Mouse (Mus musculus) hindbrain, postnatal 0 days (tissue): ENCODE measurements around the gene D330045A20Rik. TPM values are rescaled to one million over a fixed set of nuclear protein-coding genes. Genes with fewer than 3 reads are reported as not detected.

ENCODE experiments used
- ATAC-seq: fragments of 200-750 bp; cut with Nextera tagmentation; 2 replicates; pipeline ENCODE4 v1.8.0; 2017; ENCODE audit warnings: mild to moderate bottlenecking, moderate TSS enrichment, moderate library complexity
- DNase-seq: peaks from one replicate; pipeline ENCODE4 v3.0.0-alpha.2; 2015; ENCODE audit warnings: low spot score
- H3K27ac ChIP-seq: fragments of 300-500 bp; sonication (generic); 2 replicates; pipeline ENCODE4 v1.5.1; 2014; ENCODE audit warnings: mild to moderate bottlenecking
- H3K27me3 ChIP-seq: fragments of 300-500 bp; sonication (generic); 2 replicates; pipeline ENCODE4 v1.6.1; 2014; ENCODE audit warnings: low read length, mixed read lengths; ENCODE audit not compliant: insufficient read depth
- H3K36me3 ChIP-seq: fragments of 300-500 bp; sonication (generic); 2 replicates; pipeline ENCODE4 v1.6.1; 2014; ENCODE audit warnings: low read length, mixed read lengths; ENCODE audit not compliant: insufficient read depth
- H3K4me1 ChIP-seq: fragments of 300-500 bp; sonication (generic); 2 replicates; pipeline ENCODE4 v1.6.1; 2014; ENCODE audit warnings: antibody characterized with exemption, low read length, mixed read lengths; ENCODE audit not compliant: insufficient read depth
- H3K4me2 ChIP-seq: fragments of 300-500 bp; sonication (generic); 2 replicates; pipeline ENCODE4 v1.6.1; 2014; ENCODE audit warnings: low read depth, mild to moderate bottlenecking, low read length, moderate library complexity, mixed read lengths
- H3K4me3 ChIP-seq: fragments of 300-500 bp; sonication (generic); 2 replicates; pipeline ENCODE4 v1.5.1; 2014; ENCODE audit warnings: low read length
- H3K9ac ChIP-seq: fragments of 300-500 bp; sonication (generic); replicated peaks from 2 replicates; pipeline ENCODE4 v1.6.1; 2014; ENCODE audit warnings: mild to moderate bottlenecking, low read length, moderate library complexity, mixed read lengths
- H3K9me3 ChIP-seq: fragments of 300-500 bp; sonication (generic); 2 replicates; pipeline ENCODE4 v1.6.1; 2016; ENCODE audit warnings: low read length, mixed read lengths
- CTCF ChIP-seq: IDR thresholded peaks from 2 replicates; pipeline ENCODE4 v1.5.1; 2016; ENCODE audit warnings: antibody characterized with exemption, control low read depth, low read depth
- WGBS: fragments of 180-500 bp; shearing (Covaris S2); extraction: QIAGEN DNeasy Blood & Tissue Kit; methylation state at CpG from one replicate; pipeline ENCODE4 v1.1.7; 2014; 5-methylcytosine and 5-hydroxymethylcytosine counted together
- polyA plus RNA-seq: library from polyadenylated mRNA; unstranded; fragments of >200 nt; fragmentation: Nextera tagmentation; extraction: Ambion mirVana; gene quantifications from 2 replicates; pipeline ENCODE4 v1.2.1, GENCODE M21; 2015
- total RNA-seq: library from RNA; depleted of rRNA; stranded (reverse); fragments of >200 nt; gene quantifications from 2 replicates; pipeline ENCODE4 v1.2.3, GENCODE M21; 2014

Gene D330045A20Rik
- total and polyA plus RNA-seq, 2 experiments from 2014 or later: 0.90 to 0.99 TPM

DNA sequence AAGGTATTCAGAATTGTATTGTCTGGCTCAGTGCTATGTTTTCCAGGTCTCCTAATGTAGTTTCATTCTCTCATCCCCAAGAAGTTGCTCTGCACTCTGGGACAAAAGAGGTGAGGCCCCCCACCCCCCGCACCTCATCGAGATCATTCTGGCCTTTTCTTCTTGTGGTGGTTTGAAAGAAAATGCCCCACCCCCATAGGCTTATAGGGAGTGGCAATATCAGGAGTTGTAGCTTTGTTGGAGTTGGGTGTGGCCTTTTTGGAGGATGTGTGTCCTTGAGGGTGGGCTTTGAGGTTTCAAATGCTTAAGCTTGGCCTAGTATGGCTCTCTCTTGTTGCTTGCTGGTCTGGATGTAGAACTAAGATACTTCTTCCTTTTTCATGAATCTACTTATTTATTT is 36.0 kb downstream of the D330045A20Rik start:
- DNase-seq (no peak), ATAC-seq (no peak)
- Histone ChIP-seq H3K27ac (no peak overlapping the region), H3K9me3 (no peaks in the 10 kb centered on the region), H3K4me2 (no peak overlapping the region), H3K4me3 (no peak overlapping the region), H3K27me3 (no peaks in the 10 kb centered on the region), H3K4me1 (no peaks in the 10 kb centered on the region), H3K36me3 (no peaks in the 10 kb centered on the region), H3K9ac (no peak overlapping the region)
- no peak for TF ChIP-seq CTCF
- WGBS: 94% methylated on average over 2 of the region's 2 CpGs

GRCm38 (mm10) chrX:139519251-139519650 is 39.1 kb downstream of the D330045A20Rik start:
- no peak overlapping the region for H3K9ac ChIP-seq
- no peak overlapping the region for H3K4me2 ChIP-seq
- no peak overlapping the region for H3K27ac ChIP-seq
- no peaks in the 10 kb centered on the region for H3K9me3 ChIP-seq
- no peaks in the 10 kb centered on the region for H3K36me3 ChIP-seq
- TF ChIP-seq CTCF: no peak
- no peaks in the 10 kb centered on the region for H3K4me1 ChIP-seq
- no peaks in the 10 kb centered on the region for H3K27me3 ChIP-seq
- 94% methylated on average over 2 of the region's 2 CpGs for WGBS
- ATAC-seq: no peak
- no peak overlapping the region for H3K4me3 ChIP-seq
- DNase-seq: no peak

DNA sequence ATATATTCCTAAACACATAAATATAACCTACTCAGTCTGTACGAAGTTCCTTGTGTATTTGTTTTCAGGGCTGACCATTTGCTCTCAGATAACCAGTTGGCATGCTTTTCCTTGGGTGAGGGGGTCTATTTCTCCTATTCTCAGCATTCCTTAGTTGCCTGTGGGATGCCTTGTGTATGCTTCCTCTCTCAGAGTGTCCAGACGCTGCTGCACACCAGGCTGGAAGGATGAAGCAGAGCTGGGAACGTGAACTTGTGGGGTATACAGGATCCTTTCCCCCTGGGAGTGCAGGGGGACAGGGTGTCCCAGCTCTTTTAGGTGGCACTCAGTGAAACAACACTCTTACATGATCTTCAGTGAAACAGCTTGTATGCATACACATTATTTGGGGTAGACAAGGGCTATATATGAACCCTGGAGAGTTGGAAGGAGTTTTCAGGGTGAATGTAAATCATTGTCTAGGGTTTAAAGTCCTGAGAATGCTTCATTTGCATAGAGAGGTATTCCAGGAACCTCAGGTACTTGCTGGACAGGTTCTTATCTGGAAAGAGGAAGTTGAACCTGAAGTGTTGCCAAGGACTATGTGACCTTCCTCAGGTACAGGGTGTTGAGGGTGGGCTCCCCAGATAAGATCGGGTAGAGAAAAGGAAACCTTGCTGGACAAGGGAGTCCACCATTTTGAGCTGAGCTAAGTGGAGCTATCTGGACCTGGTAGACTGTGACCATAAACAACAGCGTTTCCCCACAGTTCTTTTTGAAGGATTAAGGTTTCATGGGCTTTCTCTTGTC is 44.3 kb downstream of the D330045A20Rik start:
- no peak overlapping the region for H3K4me2 ChIP-seq
- DNase-seq (no peak), ATAC-seq (no peak)
- H3K4me1 ChIP-seq: no peaks in the 10 kb centered on the region
- H3K9ac ChIP-seq: no peak overlapping the region
- no peaks in the 10 kb centered on the region for H3K36me3 ChIP-seq
- WGBS: 68% methylated on average over 5 of the region's 5 CpGs
- no peak overlapping the region for H3K4me3 ChIP-seq
- H3K27me3 ChIP-seq: no peaks in the 10 kb centered on the region
- H3K9me3 ChIP-seq: no peaks in the 10 kb centered on the region
- H3K27ac ChIP-seq: no peak overlapping the region
- TF ChIP-seq CTCF: no peak

- Histone ChIP-seq H3K4me2 (no peak overlapping the region), H3K9me3 (no peaks in the 10 kb centered on the region), H3K4me3 (no peak overlapping the region), H3K4me1 (no peaks in the 10 kb centered on the region), H3K36me3 (no peaks in the 10 kb centered on the region), H3K27ac (no peak overlapping the region), H3K9ac (no peak overlapping the region), H3K27me3 (no peaks in the 10 kb centered on the region)
- ATAC-seq (no peak), DNase-seq (no peak)
- 85% methylated on average over 2 of the region's 2 CpGs for WGBS
- no peak for TF ChIP-seq CTCF
Measured at GRCm38 (mm10) chrX:139525724-139526123, 45.6 kb downstream of the D330045A20Rik start.

DNA sequence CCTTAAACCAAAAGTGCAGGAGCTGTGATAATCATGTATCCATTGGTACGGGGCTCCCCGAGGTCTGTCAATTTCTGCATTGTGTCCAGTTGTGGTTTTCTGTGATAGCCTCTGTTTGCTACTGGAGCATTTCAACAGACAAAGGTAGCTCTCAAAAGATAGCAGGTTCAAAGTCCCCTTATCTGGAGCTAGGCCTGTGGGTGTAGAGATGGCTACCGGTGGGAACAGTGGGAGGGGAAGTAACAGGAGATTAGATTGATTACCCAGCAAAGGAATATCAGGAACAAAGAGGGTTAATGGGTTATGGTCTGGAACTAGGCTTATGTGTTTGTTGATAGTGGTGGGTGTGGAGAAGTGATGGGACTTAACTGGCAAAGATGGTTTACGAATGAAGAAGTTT is 46.8 kb downstream of the D330045A20Rik start:
- Histone ChIP-seq H3K27me3 (no peaks in the 10 kb centered on the region), H3K4me2 (no peak overlapping the region), H3K9me3 (no peaks in the 10 kb centered on the region), H3K27ac (no peak overlapping the region), H3K9ac (no peak overlapping the region), H3K36me3 (no peaks in the 10 kb centered on the region), H3K4me3 (no peak overlapping the region), H3K4me1 (no peaks in the 10 kb centered on the region)
- WGBS: 90% methylated on average over 4 of the region's 4 CpGs
- DNase-seq: no peak
- TF ChIP-seq CTCF: no peak
- ATAC-seq: no peak

GRCm38 (mm10) chrX:139529678-139530077 is 49.5 kb downstream of the D330045A20Rik start:
- no peak for ATAC-seq
- H3K9me3 ChIP-seq: no peaks in the 10 kb centered on the region
- H3K36me3 ChIP-seq: no peaks in the 10 kb centered on the region
- H3K4me2 ChIP-seq: no peak overlapping the region
- H3K9ac ChIP-seq: no peak overlapping the region
- H3K4me1 ChIP-seq: no peaks in the 10 kb centered on the region
- no peak overlapping the region for H3K27ac ChIP-seq
- H3K4me3 ChIP-seq: no peak overlapping the region
- DNase-seq: no peak
- H3K27me3 ChIP-seq: no peaks in the 10 kb centered on the region
- TF ChIP-seq CTCF: no peak

DNA sequence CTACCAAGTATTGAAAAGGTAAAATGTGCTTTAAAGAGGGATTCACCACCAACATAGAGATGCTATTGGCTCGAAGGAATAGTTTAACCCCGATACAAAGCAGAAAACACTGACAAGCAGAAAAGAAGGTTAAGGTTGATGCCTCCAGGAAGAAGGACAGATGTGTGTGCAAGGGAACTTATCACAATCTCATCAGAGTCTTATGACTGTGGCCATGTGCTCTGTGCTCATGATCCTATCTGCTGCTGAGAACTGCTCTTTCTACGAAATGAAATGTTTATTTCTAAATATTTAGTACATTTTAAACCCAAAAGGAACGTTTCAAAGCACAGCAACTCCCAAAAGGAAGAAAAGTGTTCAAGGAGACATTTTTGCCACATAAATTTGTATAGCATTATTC is 52.1 kb downstream of the D330045A20Rik start:
- Histone ChIP-seq H3K36me3 (no peaks in the 10 kb centered on the region), H3K27ac (no peak overlapping the region), H3K9me3 (no peaks in the 10 kb centered on the region), H3K4me2 (no peak overlapping the region), H3K4me3 (no peak overlapping the region), H3K4me1 (no peaks in the 10 kb centered on the region), H3K27me3 (no peaks in the 10 kb centered on the region), H3K9ac (no peak overlapping the region)
- no peak for DNase-seq
- ATAC-seq: no peak
- TF ChIP-seq CTCF: no peak
- 75% methylated on average over 4 of the region's 4 CpGs for WGBS
